Mouse (Mus musculus): ENCODE data around the gene Dao.

The Dao gene

DNA sequence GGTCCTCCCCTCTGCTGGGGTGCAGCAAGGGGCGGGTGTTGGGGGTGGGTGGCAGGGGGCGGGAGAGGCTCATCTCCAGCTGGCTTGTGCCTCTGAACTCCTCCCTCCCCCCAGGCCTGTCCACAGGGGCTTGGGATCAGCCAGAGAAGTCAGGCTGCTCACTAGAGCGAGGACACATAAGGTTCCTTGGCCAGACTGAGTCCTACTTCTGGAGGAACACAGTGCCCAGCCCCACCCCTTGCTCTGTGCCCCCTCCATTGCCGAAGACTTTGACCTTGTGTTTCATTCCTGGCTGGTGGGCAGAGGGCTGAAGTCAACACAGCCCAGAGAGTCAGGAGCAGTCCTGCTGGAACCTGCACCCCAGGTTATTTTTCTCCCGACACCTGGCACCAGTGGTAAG, at the start of gene Dao:
Gene Dao (plus strand): TSS at position 162 of the 400 bp plus-strand sequence.
- DNase-seq (ENCODE audit: low spot score in 2 of 2) = no peak

- DNase-seq (ENCODE audit: low spot score in 2 of 2) = peak; percentile 60 to 77
These were observed 49.1 kb upstream of the Dao start for GRCm38 (mm10) chr5:113954421-113954820.

DNA sequence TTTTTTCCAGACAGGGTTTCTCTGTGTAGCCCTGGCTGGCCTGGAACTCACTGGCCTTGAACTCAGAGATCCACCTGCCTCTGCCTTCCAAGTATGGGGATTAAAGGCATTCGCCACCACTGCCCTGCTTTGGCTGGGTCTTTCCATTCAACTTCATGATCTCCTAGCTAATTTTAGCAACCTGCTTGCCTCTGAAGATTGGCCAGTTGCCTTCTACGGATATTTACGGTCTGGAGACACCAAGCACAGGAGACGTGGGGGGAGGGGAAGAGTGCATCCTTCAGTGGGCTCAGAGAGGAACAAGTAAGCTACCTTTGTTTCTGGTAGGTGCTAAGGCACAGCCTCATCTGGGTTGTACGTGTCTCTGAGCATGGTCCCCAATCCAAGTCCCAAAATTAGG, 48.2 kb upstream of the Dao start:
- no peak for DNase-seq (ENCODE audit: low spot score in 2 of 2)

GRCm38 (mm10) chr5:113955691-113956090, 47.8 kb upstream of the Dao start:
- no peak for DNase-seq (ENCODE audit: low spot score in 2 of 2)

- peak; percentile 67 to 83 for DNase-seq (ENCODE audit: low spot score in 2 of 2)
These were observed 47.0 kb upstream of the Dao start for GRCm38 (mm10) chr5:113956510-113956909.

DNA sequence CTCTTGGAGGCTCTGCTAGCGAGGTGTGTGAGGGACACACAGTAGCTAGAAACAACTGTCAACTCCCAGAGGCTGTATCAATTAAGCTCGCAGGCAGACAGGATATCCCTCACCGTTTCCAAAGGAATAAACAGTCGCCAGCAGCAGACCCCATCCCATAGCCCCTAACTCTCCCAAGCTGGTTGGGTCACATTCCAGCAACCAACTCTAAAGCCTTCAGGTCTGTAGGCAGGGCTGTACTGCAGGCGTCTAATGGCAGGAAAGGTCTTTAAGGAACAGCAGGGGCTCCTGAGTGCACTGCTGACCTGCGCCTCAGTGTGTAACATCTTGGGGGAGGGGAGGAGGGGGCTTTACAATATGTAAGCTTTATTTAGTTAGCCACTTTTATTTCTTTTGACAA, 44.5 kb upstream of the Dao start:
- no peak for DNase-seq (ENCODE audit: low spot score in 2 of 2)

DNA sequence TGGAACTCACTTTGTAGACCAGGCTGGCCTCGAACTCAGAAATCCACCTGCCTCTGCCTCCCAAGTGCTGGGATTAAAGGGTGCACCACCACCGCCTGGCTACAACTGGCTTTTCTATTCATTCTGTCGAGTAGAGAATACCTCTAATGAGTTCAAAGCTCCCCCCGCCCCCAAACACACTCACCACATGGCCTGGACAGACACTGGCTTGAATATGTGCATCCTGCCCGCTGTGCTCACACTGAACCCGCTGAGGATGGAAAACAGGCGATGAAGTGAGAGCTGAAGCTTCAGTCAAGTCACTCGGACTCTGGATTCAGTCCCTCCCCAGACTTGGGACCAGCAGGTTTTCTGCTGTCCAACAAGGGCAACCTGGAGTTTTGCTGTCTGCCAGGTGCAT, 43.1 kb upstream of the Dao start:
- no peak for DNase-seq (ENCODE audit: low spot score in 2 of 2)

DNA sequence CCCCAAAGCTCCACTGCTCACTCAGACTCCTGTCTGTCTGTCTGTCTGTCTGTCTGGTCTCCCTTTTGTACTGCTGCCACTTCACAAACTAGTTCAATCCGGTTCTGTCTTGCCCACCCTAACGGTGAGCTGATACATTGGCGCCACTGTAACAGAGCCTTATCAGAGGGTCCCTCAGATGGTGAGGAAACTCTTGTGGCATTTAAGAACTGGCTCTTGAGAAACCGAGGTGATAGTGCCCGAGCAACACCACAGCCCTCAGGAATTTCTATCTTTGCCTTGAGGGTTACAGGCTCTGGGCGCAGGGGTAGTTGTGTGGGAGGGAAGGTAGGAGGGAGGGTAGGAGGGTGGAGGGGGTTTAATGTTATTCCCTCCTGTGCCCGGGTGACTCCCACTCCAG, 41.7 kb upstream of the Dao start:
- no peak for DNase-seq (ENCODE audit: low spot score in 2 of 2)

DNA sequence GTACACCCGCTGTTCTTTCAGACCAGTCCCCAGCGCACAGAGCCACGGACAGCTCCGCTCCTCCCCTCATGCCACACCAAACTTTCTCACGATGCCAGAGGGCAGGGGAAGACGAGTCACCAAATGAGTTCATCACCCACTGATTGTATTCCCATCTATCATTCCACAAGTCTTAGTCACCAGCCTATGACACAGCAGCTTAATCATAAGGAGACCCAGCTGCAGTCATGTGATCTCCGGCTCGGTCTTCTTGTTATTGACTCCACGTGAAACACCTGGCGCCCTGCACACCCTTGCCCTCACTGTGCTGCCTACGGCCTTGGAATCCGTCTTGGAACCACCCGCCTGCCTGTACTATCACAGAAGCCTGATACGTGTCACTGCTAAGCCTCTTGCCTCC, 38.5 kb upstream of the Dao start:
- no peak for DNase-seq (ENCODE audit: low spot score in 2 of 2)

GRCm38 (mm10) chr5:113965659-113966185, 37.8 kb upstream of the Dao start:
- no peak for DNase-seq (ENCODE audit: low spot score in 2 of 2)

GRCm38 (mm10) chr5:113966452-113967150, 36.9 kb upstream of the Dao start:
- no peak for DNase-seq (ENCODE audit: low spot score in 2 of 2)

GRCm38 (mm10) chr5:113968371-113968770, 35.1 kb upstream of the Dao start:
- no peak for DNase-seq (ENCODE audit: low spot score in 2 of 2)

DNA sequence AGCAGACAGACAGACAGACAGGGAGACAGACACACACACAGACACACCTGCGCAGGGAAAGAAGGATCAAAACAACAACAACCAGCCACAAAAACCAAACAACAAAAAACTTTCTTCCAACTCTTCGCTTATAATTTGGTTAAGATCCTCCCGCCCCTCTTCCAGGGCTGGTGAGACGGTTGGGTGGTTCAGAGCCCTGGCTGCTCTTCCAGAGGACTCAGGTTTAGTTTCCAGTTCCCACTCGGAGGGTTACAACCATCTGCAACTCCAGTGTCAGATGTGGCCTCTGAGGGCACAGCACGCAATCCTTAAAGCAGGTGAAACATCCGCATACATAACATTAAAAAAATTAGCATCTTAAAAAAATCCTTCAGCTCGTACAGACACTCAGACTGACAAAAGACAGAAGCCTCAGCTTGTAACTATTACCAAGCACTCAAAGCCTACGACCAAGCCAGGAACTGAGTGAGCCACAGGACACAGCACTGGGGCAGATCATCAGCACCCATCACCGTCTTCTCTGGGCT, 32.0 kb upstream of the Dao start:
- DNase-seq (ENCODE audit: low spot score in 2 of 2) = no peak

DNA sequence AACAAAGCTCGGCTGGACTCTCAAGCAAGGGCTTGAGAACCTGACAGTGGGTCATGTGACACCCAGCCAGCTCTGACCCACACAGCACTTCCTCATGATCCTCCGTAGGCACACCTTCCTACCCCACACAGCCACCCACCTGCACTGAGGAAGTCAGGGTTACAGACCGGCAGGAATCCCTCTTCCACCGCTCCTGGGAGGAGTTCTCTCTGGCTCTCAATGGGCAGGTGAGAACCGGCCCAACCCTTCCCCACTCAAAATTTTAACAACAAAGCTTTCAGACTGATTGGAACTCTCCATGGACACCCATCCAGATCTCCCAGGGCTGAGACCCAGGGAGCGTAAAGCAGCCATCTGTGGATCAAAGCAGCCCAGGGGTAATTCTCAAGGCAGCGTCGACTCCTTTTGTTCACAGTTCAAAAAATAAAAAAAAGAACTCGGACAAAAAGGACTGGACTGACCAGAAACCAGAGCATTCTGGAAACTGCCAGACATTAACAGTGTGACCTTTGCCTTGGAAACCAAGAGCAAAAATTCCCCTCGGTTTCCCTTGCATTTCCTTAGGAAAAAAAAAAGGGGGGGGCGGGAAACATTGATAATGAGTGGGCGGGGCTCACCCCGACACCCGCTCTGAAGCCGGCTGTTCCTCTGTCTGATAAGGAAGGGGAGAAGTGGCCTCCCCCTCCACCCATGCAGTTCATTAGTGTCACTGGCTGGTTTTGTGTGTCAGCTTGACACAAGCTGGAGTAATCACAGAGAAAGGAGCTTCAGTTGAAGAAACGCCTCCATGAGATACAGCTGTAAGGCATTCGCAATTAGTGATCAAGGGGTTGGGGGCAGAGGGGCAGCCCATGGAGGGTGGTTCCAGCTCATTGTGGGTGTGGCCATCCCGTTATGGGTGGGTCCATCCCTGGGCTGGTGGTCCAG, 30.7 kb upstream of the Dao start:
- DNase-seq (ENCODE audit: low spot score in 2 of 2) = no peak

DNA sequence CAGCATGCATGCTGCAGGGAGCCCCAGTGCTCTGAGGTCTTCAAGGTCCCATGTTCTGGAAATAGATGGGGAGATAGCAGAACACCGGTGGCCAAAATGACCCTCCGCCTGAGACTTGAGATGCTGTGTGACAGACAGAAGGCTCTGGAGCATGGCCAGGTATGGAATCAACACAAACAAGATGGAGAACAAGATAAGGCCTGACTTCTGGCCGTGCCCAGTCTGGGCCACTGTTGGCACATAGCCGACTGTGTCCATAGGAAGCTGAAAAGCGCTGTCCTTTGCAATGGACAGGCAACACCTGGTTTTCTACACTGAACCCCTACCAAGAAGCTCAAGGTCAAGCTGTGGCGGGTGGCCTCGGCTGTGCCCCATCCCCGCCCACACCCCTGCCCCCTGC, 29.7 kb upstream of the Dao start:
- peak in 1 of 2 experiments; percentile 36 for DNase-seq (ENCODE audit: low spot score in 2 of 2)

DNA sequence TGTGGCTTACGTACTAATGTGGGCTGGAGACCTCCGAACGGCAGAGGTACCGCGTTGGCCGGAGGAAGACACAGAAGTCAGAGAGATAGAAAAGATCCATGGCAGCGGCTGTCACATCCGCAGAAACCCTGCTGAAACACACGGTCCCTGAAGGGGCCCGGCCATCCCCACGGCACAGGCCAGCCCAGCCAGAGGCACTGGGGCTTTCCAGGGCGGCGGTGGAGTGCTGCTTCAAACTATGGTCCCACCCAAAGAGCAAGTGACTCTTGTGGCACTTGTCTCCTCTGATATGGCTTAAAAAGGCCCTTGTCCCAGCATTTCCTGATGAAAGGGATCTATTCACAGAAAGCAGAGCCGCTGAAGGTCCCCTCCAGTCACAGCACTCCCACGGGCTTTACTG, 28.9 kb upstream of the Dao start:
- DNase-seq (ENCODE audit: low spot score in 2 of 2) = no peak

DNA sequence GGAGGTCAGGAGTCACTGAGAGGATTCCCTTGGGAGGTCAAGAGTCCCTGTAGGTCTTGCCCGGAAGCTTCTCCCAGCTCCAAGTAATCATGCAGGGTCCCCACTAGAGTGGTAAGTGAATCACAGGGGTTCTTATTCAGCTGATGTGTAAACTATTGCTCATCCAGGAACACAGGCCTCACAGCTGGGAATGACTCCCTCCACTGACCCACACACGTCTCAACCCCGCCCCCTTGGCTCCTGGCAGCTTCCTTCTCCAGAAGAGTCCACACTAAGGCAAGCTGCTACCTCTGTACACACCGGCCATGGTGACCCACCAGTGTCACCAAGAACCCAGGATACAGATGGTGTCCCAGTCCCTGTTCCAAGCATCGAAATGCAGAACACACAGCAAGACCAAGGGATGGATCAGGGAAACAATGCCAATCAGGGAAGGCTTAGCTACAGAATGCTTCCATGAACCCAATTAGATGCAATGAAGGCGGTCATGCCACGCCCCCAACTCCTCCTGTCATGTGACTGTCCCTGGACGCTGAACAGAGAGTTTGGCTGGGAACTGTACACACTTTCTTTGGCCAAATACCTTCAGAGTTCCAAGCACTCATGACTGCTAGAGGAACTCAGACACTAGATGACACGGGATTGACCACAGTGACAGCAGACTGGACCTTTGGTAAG, 27.8 kb upstream of the Dao start:
- peak in 1 of 2 experiments; percentile 57 for DNase-seq (ENCODE audit: low spot score in 2 of 2)

GRCm38 (mm10) chr5:113976597-113976996, 26.9 kb upstream of the Dao start:
- no peak for DNase-seq (ENCODE audit: low spot score in 2 of 2)

- no peak for DNase-seq (ENCODE audit: low spot score in 2 of 2)
These were observed 26.2 kb upstream of the Dao start for GRCm38 (mm10) chr5:113977309-113977708.

DNA sequence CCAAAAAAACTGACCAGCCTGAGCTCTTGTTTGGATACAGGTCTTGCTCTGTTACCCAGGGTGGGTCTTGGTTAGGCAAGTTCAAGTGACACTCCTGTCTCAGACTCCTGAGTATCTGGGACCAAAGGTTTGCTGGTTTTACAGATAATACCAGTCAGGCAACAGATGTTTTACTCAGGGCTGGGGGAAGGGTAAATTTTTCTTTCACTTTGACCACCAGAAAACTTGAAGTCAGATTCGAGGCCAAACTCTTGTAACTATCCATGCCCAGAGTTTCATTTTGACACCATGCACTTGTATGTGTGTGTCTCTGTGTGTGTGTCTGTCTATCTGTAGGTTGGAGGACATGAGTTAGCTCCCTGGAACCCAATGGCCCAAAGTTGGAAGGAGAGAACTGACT, 23.0 kb upstream of the Dao start:
- no peak for DNase-seq (ENCODE audit: low spot score in 2 of 2)

- DNase-seq (ENCODE audit: low spot score in 2 of 2) = no peak
These were observed 22.3 kb upstream of the Dao start for GRCm38 (mm10) chr5:113981171-113981570.

GRCm38 (mm10) chr5:113981843-113982242, 21.7 kb upstream of the Dao start:
- DNase-seq (ENCODE audit: low spot score in 2 of 2) = no peak
